Mouse (Mus musculus): ENCODE data around the gene A830018L16Rik.

- TF ChIP-seq TCF3 (IDR thresholded peaks at IDR 0.05; ENCODE audit: insufficient read length, low read depth) (no peak), CEBPB (IDR thresholded peaks at IDR 0.05; ENCODE audit: insufficient read depth, poor library complexity, severe bottlenecking) (no peak), POLR2A (IDR thresholded peaks at IDR 0.05; ENCODE audit: insufficient read length, low read depth) (no peak), REST (IDR thresholded peaks at IDR 0.05; ENCODE audit: insufficient read depth, insufficient read length) (no peak), MAX (IDR thresholded peaks at IDR 0.05; ENCODE audit: low read depth) (no peak), USF1 (IDR thresholded peaks at IDR 0.05; ENCODE audit: low read depth) (no peak), E2F4 (IDR thresholded peaks at IDR 0.05; ENCODE audit: insufficient read depth) (no peak), MYOD1 (IDR thresholded peaks at IDR 0.05; ENCODE audit: control insufficient read depth in 1 of 3, insufficient read length in 2 of 3, low read depth in 2 of 3) (no peak), TCF12 (IDR thresholded peaks at IDR 0.05; ENCODE audit: insufficient read depth, poor library complexity, severe bottlenecking) (no peak)
Observed at GRCm38 (mm10) chr1:11385846-11386245, 28.1 kb upstream of the A830018L16Rik start.

Measured in myocyte (in vitro differentiated cells).